Mouse (Mus musculus) liver, embryonic 11.5 days (tissue): ENCODE data around the gene AC109138.7. TPM values are rescaled to one million over a fixed set of nuclear protein-coding genes. Genes with fewer than 3 reads are reported as not detected.

Experiments
- ATAC-seq: fragments of 200-750 bp; cut with Nextera tagmentation; replicated peaks from 2 replicates; pipeline ENCODE4 v1.8.0; 2017; ENCODE audit warnings: moderate number of reproducible peaks, mild to moderate bottlenecking, moderate TSS enrichment, moderate library complexity; ENCODE audit not compliant: low FRiP score
- DNase-seq: peaks from one replicate; pipeline ENCODE4 v3.0.0-alpha.2; 2017; ENCODE audit warnings: low spot score
- H3K27ac ChIP-seq: fragments of 300-500 bp; sonication (generic); 2 replicates; pipeline ENCODE4 v1.5.1; 2014; ENCODE audit warnings: mild to moderate bottlenecking, low read depth, low read length, control low read depth
- H3K27me3 ChIP-seq: fragments of 300-500 bp; sonication (generic); replicated peaks from 2 replicates; pipeline ENCODE4 v1.6.1; 2014; ENCODE audit warnings: low read length, mixed read lengths; ENCODE audit not compliant: control insufficient read depth, insufficient read depth
- H3K36me3 ChIP-seq: fragments of 300-500 bp; sonication (generic); 2 replicates; pipeline ENCODE4 v1.6.1; 2014; ENCODE audit warnings: mild to moderate bottlenecking, low read length, moderate library complexity, mixed read lengths; ENCODE audit not compliant: control insufficient read depth, insufficient read depth
- H3K4me1 ChIP-seq: fragments of 300-500 bp; sonication (generic); replicated peaks from 2 replicates; pipeline ENCODE4 v1.6.1; 2014; ENCODE audit warnings: low read length, mixed read lengths; ENCODE audit not compliant: control insufficient read depth, insufficient read depth
- H3K4me2 ChIP-seq: fragments of 300-500 bp; sonication (generic); 2 replicates; pipeline ENCODE4 v1.6.1; 2014; ENCODE audit warnings: mild to moderate bottlenecking, control low read depth, moderate library complexity
- H3K4me3 ChIP-seq: fragments of 300-500 bp; sonication (generic); 2 replicates; pipeline ENCODE4 v1.5.1; 2014; ENCODE audit warnings: low read depth, low read length, control low read depth
- H3K9ac ChIP-seq: fragments of 300-500 bp; sonication (generic); 2 replicates; pipeline ENCODE4 v1.6.1; 2014; ENCODE audit warnings: low read depth, low read length, control low read depth
- H3K9me3 ChIP-seq: fragments of 300-500 bp; sonication (generic); 2 replicates; pipeline ENCODE4 v1.6.1; 2016; ENCODE audit warnings: low read length, inconsistent platforms, mixed read lengths; ENCODE audit not compliant: control insufficient read depth
- WGBS: fragments of 180-500 bp; shearing (Covaris S2); extraction: QIAGEN DNeasy Blood & Tissue Kit; methylation state at CpG from one replicate; pipeline ENCODE4 v1.1.7; 2014; 5-methylcytosine and 5-hydroxymethylcytosine counted together
- polyA plus RNA-seq: library from polyadenylated mRNA; unstranded; fragments of >200 nt; fragmentation: Nextera tagmentation; extraction: Ambion mirVana; gene quantifications from 2 replicates; pipeline ENCODE4 v1.2.1, GENCODE M21; 2014

AC109138.7 gene
- polyA plus RNA-seq, 1 experiment from 2014 or later: not detected

DNA sequence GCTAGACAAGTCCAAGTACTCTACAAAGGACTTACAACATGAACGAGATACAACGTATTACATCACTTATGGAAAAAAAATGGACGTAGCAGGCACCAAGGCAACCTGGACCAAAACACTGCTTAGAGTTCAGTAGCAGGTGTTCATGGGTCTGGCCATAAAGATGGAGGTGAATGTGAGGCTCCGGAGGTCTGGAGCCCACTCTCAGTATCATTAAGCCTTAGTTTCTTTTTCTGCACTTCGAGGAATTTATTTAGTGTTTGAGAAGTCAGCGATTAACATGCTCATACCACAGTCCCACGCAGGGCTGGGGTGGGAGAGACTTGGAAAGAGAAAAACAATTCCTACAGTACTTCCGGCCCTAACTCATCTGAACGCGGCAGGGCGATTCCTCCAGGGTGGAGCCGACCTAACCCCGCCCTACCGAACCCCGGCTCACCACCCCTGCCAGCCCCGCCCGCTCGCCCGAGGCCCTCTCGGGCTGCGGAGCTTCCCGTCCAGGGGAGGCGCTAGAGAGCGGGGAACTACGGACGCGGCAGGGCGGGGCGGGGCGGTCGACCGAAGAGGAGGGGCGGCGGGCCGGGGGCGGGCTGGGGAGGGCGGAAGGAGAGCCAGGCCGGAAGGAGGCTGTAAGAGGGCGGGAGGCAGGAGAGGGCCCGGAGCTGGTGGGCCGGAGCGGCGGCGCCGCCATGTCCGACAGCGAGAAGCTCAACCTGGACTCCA lies 22.5 kb upstream of the AC109138.7 start, which contains the start of gene Ppp1ca:
Gene Ppp1ca (plus strand): TSS at position 538 of the 723 bp plus-strand sequence.
- Histone ChIP-seq H3K9me3 (no peaks in the 10 kb centered on the region), H3K27ac (peak within 1 kb of the TSS; percentile 90), H3K4me1 (peaks cover 37% of the 10 kb centered on the region), H3K4me2 (peak within 1 kb of the TSS; percentile 95), H3K27me3 (no peaks in the 10 kb centered on the region), H3K4me3 (peak within 1 kb of the TSS; percentile 95), H3K36me3 (peaks cover 32% of the 10 kb centered on the region), H3K9ac (peak within 1 kb of the TSS; percentile 98)
- ATAC-seq (peak; percentile 94), DNase-seq (peak; percentile 98)
- WGBS: 7% methylated on average over 36 of the region's 47 CpGs

DNA sequence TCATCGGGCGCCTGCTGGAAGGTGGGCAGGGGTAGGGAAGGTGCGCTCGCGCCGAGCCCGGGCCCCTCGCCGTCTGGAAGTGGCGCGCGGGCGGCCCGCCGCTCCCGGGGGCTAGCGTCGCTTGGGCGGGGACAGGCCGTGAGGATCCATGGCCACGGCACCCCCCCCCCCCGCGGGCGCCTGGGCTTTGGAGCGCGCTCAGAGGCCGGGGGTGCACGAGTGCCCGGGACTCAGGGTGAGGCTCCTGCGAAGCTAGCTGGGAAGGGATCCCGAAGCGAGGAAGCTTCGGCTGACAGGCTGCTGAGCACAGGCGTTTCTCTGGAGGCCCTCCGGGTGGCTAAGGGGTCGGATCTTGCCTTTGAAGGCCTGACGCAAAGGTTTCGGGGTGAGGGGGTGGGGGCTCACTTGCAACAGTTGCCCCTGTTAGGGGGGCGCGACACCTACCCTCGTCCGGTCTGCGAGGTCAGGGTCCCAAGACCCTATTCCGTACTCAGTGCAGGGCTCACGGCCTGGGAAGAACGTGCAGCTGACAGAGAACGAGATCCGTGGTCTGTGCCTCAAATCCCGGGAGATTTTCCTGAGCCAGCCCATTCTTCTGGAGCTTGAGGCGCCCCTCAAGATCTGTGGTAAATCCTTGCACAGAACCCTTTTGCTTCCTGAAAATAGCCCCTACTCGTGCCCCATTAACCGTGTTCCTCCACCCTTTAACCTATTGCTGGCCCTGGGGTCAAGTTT lies 21.7 kb upstream of the AC109138.7 start:
- peak overlapping the region; percentile 98 for H3K9ac ChIP-seq
- no peaks in the 10 kb centered on the region for H3K27me3 ChIP-seq
- peak overlapping the region; percentile 95 for H3K4me2 ChIP-seq
- peaks cover 37% of the 10 kb centered on the region for H3K4me1 ChIP-seq
- WGBS: under 1% methylated on average over 50 of the region's 52 CpGs
- no peak for DNase-seq
- H3K36me3 ChIP-seq: peaks cover 36% of the 10 kb centered on the region
- ATAC-seq: peak; percentile 56
- peak overlapping the region; percentile 95 for H3K4me3 ChIP-seq
- peak overlapping the region; percentile 90 for H3K27ac ChIP-seq
- H3K9me3 ChIP-seq: no peaks in the 10 kb centered on the region

DNA sequence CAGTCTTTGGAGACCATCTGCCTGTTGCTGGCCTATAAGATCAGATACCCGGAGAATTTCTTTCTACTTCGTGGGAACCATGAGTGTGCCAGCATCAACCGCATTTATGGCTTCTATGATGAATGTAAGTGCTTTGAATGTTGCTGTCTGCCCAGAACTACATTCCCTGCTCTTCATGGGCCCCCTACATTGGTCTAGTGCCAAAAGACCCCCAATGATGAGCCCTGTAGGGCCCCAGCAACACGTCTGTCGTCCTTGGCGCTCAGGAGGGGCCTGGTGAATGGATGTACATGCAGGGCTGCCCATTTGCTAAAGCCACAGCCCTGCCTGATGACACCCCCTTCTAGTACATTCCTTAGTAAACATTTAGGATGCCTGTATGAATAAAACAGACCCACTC lies 21.0 kb upstream of the AC109138.7 start:
- DNase-seq: no peak
- ATAC-seq: no peak
- H3K36me3 ChIP-seq: peaks cover 37% of the 10 kb centered on the region
- WGBS: 55% methylated on average over 6 of the region's 6 CpGs
- H3K9me3 ChIP-seq: no peaks in the 10 kb centered on the region
- peak overlapping the region; percentile 98 for H3K9ac ChIP-seq
- peaks cover 37% of the 10 kb centered on the region for H3K4me1 ChIP-seq
- peak overlapping the region; percentile 90; the same call in 1 of the 2 replicates for H3K27ac ChIP-seq
- peak overlapping the region; percentile 95 for H3K4me2 ChIP-seq
- H3K4me3 ChIP-seq: peak overlapping the region; percentile 95
- no peaks in the 10 kb centered on the region for H3K27me3 ChIP-seq

DNA sequence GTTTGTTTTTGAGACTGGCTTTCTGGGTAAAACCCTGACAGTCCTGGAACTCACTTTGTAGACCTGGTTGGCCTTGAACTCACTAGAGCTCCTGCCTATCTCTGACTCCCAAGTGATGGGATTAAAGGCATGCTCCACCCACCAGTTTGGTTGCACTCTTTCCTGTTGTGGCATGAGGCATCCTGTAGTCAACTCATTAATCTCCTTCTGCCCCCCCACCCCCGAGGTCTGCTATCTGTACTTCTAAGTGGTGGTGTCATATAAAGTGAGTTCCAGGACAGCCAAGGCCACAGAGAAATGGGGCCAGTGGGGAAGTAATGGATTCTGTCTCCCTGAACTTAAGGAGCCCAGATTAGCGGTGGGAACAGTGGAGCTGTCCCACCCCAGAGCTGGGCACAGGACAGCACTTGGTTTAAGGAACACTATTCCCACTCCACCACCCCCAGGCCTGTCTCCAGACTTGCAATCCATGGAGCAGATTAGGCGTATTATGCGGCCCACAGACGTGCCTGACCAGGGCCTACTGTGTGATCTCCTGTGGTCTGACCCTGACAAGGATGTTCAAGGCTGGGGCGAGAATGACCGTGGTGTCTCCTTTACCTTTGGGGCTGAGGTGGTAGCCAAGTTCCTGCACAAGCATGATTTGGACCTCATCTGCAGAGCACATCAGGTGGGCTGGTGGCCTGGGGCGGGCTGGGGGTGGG lies 20.0 kb upstream of the AC109138.7 start:
- no peaks in the 10 kb centered on the region for H3K9me3 ChIP-seq
- H3K9ac ChIP-seq: no peak overlapping the region
- no peak overlapping the region for H3K27ac ChIP-seq
- H3K4me3 ChIP-seq: no peak overlapping the region; the same call in 1 of the 2 replicates
- DNase-seq: no peak
- no peak for ATAC-seq
- peaks cover 41% of the 10 kb centered on the region for H3K36me3 ChIP-seq
- peak overlapping the region; percentile 95 for H3K4me2 ChIP-seq
- H3K27me3 ChIP-seq: no peaks in the 10 kb centered on the region
- H3K4me1 ChIP-seq: peaks cover 37% of the 10 kb centered on the region
- 82% methylated on average over 8 of the region's 8 CpGs for WGBS

DNA sequence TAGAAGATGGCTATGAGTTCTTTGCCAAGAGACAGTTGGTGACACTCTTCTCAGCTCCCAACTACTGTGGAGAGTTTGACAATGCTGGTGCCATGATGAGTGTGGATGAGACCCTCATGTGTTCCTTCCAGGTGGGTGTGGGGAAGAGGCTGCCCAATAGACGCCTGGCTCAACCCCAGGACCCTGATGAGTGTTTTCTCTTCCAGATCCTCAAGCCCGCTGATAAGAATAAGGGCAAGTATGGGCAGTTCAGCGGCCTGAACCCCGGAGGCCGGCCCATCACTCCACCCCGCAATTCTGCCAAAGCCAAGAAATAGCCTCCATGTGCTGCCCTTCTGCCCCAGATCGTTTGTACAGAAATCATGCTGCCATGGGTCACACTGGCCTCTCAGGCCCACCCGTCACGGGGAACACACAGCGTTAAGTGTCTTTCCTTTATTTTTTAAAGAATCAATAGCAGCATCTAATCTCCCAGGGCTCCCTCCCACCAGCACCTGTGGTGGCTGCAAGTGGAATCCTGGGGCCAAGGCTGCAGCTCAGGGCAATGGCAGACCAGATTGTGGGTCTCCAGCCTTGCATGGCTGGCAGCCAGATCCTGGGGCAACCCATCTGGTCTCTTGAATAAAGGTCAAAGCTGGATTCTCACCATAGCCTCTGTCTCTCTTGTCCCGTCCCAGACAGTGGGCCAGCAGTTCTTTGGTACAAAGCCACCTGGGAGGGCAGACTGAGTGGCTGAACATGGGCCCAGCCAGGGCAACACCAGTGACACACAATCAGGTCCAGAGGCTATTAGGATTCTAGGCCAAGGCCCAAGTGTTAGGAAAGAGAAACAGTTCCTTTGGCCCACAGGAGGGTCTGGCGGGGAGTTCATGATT lies 19.1 kb upstream of the AC109138.7 start:
- H3K27ac ChIP-seq: no peak overlapping the region
- no peak overlapping the region for H3K4me2 ChIP-seq
- no peaks in the 10 kb centered on the region for H3K9me3 ChIP-seq
- no peak for ATAC-seq
- peaks cover 44% of the 10 kb centered on the region for H3K36me3 ChIP-seq
- WGBS: 81% methylated on average over 12 of the region's 12 CpGs
- H3K4me3 ChIP-seq: no peak overlapping the region; the same call in 1 of the 2 replicates
- peaks cover 39% of the 10 kb centered on the region for H3K4me1 ChIP-seq
- no peaks in the 10 kb centered on the region for H3K27me3 ChIP-seq
- no peak overlapping the region for H3K9ac ChIP-seq
- DNase-seq: no peak

DNA sequence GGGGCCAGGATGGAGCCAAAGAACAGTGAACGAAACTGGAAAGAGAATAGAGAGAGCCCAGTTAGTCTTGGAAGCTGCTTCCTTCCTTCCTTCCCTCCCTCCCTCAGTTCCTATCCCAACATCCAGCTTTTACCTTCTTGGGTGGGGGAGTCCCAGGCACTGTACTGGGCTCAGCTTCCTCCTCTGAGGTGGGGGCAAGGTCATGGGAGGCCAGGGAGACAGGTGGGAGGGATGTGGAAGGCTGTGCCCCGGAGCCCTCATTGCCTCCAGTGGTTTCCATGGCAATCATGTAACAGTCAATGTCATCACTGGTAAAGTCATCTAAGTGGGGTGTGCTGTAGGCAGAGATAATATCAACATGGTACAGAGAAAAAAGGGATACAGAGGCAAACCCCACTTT lies 18.1 kb upstream of the AC109138.7 start:
- Histone ChIP-seq H3K27ac (no peak overlapping the region), H3K9ac (no peak overlapping the region; the same call in 1 of the 2 replicates), H3K4me3 (no peak overlapping the region), H3K27me3 (no peaks in the 10 kb centered on the region), H3K4me2 (no peak overlapping the region), H3K36me3 (peaks cover 44% of the 10 kb centered on the region), H3K9me3 (no peaks in the 10 kb centered on the region), H3K4me1 (peaks cover 40% of the 10 kb centered on the region)
- ATAC-seq: no peak
- 72% methylated on average over 2 of the region's 2 CpGs for WGBS
- no peak for DNase-seq

DNA sequence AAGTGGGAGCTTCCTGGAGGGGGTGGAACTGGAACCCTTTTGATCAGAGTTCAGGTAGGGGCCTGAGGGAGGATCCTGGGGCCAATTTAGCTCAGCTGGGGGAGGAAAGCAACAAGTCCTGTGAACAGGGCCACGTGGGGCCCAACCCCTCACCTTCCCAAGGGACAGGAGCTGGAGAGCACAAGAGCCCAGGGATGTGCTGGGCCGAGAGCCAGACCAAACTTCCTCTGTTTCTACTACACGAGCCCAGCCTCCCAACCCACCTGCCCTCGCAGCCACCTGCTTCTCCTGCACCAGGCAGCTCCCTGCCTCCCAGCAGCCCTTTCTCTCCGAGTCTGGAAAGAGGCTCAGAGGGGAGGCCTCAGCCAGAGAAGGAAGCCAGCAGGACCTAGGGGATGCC lies 17.6 kb upstream of the AC109138.7 start:
- no peak overlapping the region for H3K4me3 ChIP-seq
- no peaks in the 10 kb centered on the region for H3K9me3 ChIP-seq
- H3K4me2 ChIP-seq: no peak overlapping the region
- DNase-seq (no peak), ATAC-seq (no peak)
- peaks cover 44% of the 10 kb centered on the region for H3K36me3 ChIP-seq
- H3K27ac ChIP-seq: no peak overlapping the region
- peaks cover 35% of the 10 kb centered on the region for H3K4me1 ChIP-seq
- H3K9ac ChIP-seq: peak overlapping the region; percentile 23; the same call in 1 of the 2 replicates
- H3K27me3 ChIP-seq: no peaks in the 10 kb centered on the region
- WGBS: 64% methylated on average over 5 of the region's 5 CpGs

DNA sequence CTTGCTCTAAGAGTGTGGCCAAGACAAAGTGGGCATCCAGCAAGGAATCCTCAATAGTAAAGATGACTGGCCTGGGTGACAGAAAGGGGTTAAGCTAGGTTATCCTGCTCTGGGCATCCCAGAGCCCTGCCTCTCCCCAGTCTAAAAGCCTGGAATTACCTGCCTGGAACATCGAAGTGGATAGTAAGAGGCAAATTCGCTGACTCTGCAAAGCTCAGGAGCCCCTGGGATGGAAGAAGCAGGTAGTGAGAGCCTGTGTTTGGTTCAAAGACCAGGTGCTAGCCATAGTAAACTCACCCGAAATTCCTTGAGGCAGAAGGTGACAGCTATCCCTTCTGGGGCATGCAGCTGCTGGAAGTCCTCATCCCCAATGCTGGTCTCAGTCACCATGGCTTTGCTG lies 17.0 kb upstream of the AC109138.7 start:
- no peak for DNase-seq
- ATAC-seq: no peak
- Histone ChIP-seq H3K27ac (peak overlapping the region; percentile 50), H3K9me3 (no peaks in the 10 kb centered on the region), H3K9ac (no peak overlapping the region; the same call in 1 of the 2 replicates), H3K4me3 (no peak overlapping the region), H3K4me1 (peaks cover 37% of the 10 kb centered on the region), H3K27me3 (no peaks in the 10 kb centered on the region), H3K36me3 (peaks cover 44% of the 10 kb centered on the region), H3K4me2 (no peak overlapping the region)
- WGBS: 73% methylated on average over 3 of the region's 3 CpGs
